Mouse (Mus musculus) naive thymus-derived CD4-positive, alpha-beta T cell, adult 2 months (primary cell): ENCODE results near the gene Egfr.

Source experiments
- DNase-seq: peaks from one replicate; pipeline ENCODE4 v3.0.0-alpha.2; 2011; ENCODE audit warnings: low read depth

The Egfr gene

DNA sequence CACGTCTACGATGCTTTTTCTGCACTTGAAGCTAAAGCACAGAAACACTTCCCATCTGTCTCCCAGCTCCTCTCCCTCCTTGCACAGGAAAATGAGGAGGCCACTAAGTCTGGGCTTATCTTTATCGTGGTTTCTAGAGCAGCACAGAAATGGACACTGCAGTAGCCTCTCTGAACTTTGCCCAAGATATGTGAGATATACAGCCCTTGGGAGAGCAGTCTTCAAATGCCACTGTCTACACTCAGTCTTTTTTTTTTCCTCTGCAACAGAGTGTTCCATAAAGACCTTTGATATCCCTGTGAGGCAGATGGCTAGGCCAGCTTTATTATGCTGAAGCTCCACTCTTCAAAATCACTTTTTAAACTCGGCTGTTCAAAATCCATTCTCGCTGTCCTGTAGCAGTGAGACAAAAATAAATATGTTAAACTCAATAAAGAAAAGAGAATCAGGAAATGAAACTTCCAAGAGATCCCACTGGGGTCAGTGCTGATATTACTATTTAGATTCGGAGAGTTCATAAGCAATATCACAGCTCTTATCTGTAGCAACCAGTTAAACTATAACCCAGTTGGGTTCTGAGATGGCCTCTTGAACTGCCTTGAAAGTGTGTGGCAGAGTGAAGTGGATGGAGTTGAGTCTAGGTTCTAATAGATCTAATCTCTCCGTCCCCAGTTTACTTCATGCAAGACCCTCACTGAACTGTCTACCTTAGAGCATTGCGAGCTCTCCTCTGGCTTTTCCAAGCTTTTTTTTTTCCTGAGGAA is 148.8 kb downstream of the Egfr start:
- DNase-seq: no peak

GRCm38 (mm10) chr11:16904302-16905011 is 152.5 kb downstream of the Egfr start:
- no peak for DNase-seq

DNA sequence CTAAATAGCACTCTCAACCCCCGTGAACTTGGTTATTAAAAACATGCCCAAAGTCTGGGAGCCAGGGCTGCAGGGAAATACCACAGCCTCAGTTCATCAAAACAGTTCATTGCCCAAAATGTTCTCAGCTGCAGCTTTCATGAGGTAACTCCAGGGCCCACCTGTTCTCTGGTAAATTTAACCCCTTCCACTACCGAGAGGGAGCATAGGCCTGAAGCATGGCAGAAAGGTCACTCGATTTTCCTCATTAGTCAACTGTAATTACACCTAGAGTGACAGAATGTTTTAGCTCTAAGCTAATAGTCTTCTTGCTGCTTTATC is 153.0 kb downstream of the Egfr start:
- no peak for DNase-seq

- no peak for DNase-seq
Measured at GRCm38 (mm10) chr11:16906530-16906929, 154.5 kb downstream of the Egfr start.

DNA sequence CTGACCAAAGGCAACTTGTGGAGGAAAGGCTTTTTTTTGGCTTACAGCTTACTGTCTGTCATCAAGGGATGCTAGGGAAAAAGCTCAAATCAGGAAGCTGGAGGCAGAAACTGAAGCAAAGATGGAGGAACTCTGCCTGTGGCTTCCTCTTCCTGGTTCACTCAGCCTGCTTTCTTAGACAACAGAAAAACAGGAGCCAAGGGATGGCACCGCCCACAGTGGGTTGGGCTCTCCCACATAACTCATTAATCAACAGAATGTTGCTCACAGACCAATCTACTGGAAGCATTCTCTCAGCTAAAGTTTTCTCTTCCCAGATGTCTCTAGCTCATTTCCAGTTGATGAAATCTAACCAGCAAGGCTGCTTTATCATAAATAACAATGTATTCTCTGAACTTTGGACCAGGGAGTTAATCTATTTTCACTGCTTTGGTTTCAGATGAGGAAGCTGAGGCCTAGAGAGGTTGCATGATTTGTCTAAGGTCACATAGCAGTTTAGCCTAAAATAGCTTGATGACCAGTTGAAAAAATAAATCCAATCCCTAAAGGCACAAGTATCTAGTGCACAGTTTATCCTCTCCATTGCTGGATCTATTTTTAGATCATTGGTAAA is 155.6 kb downstream of the Egfr start:
- DNase-seq: no peak

GRCm38 (mm10) chr11:16914756-16915155 is 162.8 kb downstream of the Egfr start:
- DNase-seq: no peak

GRCm38 (mm10) chr11:16915850-16916249 is 163.8 kb downstream of the Egfr start:
- DNase-seq: no peak

- no peak for DNase-seq
Measured at GRCm38 (mm10) chr11:16917512-16917911, 165.5 kb downstream of the Egfr start.

DNA sequence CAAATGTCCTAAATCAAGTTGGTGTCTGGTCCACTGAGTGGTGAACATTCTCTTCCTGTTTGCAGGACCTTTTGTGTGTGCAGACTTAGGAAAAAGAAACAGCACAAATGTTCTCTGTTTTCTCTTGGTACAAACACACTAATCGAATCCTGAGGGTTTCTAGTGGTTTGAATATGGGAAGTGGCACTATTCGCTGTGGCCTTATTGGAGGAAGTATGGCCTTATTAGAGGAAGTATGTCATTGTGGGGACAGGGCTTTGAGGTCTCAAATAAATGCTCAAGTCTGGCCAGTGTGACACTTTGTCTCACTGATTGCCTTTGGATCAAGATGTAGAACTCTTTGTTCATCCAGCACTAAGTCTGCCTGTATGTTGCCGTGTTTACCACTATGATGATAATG is 180.2 kb downstream of the Egfr start:
- DNase-seq: no peak

DNA sequence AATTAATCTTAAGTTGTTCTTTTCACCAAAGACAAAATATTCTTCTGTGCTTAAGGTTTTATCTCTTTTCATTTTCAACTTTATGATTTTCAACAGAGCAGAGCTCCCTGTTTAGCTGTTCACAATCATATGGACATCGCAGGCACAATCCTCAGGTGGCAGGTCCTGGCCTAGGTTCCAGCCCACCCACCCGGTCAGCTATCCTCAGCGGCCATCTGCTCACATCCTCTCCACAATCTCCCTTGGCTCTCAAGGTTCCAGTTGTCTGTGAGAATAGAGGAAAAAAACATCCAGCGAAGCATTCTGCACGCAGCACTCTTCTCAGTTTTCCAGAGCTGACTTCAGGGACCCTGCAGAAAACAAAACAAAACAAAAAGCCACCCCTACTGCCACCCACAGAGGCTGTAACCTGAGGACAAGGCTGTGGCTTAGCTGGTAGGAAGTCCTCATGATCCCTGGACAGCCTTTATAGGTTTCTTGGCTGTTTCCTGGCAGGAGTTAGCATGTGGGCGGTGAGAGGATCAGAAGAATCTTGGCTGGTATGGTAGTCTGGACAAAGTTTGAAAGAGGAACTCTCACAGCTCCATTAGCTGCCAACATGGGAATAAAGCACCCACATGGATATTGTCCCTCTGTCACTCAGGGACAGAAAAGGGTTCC is 183.7 kb downstream of the Egfr start:
- no peak for DNase-seq

DNA sequence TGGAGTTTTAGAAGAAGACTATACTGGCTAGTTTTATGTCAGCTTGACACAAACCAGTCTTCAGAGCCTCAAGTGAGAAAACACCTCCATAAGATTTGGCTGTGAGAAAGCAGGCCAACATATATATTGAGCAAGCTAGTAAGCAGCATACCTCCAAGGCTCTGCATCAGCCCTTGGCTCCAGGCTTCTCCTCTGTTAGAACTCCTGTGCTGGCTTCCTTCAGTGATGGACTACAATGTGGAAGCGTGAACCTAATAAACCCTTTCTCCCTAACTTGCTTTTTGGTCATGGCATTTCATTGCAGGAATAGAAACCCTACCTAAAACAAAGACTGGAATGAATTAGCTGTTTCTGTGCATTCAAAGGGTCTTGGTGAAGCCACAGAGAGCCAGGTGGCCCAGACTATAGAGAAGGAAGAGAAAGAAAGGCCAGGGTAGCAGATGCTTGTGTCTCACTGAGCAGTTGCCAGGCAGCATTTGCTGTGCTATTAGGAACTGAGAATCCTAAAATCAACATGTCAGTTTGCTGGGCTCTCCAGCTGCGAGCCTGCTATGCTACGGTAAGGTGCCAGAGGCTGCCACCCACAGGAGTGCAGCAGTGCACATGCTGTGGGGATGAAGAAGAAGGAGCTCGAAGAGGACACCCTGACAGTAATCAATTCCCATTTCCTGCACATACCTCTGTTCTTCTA is 189.2 kb downstream of the Egfr start:
- DNase-seq: no peak

DNA sequence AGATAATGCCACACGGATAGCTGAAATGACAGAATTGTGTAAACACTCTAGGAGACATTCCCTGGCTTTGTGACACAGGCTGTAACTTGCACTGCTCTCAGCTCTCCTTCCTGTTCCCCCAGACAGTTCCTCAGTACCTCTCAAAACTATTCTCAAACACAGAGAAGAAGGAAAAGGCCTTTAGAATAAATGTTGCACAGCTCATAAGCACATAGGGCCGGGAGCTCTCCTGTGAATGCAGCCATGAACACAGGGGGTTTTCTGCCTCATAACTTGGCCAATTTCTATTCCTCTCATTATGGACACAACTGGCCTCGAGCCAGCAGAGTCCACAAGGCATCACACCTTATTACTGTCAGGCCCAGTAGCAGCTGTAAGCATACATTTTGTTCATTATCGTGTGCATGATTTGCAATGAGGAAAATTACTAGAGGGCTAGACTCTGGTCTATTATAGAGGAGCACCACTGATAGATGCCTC is 190.0 kb downstream of the Egfr start:
- DNase-seq: no peak

DNA sequence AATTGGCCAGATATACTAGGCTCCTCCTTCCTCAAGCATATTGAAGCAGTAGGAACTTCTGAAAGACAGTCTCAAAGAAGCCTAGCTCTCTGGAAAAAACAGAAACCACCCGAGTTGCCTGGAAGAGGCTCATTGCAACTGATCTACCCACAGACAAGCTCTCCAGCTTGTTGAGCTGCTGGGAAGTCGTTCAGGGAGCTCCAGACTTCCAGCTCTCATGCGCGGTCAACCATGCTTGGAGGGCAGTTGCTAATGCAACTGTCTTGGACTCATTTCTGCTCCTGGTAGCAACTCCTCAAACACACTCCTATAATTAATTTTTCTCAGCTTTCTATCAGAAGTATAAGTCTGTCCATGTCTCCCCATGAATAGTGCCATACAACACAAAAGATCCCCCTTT is 191.0 kb downstream of the Egfr start:
- no peak for DNase-seq

- peak; percentile 43 for DNase-seq
Measured at GRCm38 (mm10) chr11:16948756-16949155, 196.8 kb downstream of the Egfr start.

DNA sequence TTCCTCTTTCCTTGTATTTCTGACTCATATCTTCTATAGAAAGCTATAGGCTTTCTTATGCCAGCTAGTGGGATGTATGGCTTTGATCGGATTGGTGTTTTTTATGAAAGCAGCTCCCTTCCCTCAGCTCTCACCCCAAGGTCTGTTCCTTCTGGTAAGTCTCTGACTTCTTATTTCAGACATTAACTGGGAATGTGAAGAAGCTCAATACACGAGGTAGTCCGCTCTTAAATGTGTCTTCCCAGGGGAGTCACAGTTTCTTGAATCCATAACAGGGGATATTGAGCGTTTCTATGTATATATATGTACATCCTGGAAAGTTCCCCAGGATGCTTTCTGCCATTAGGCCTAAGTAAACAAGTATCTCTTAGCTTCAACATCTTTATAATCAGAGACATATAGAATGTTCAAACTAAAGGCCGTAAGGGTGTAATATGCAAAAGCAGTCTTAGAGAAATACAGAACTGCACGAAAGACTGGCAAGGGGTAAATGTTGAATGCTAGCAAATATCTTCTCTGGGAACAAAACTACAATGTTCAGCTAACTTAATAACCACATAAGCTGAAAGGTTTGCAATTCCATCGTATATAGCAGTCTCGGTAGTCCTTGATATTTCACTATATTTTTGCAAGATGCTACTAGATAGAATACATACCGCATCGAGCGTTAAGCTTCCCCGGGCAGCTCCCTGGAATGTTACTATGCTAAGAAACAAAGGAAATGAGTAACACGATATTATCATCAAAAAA is 198.4 kb downstream of the Egfr start:
- no peak for DNase-seq

DNA sequence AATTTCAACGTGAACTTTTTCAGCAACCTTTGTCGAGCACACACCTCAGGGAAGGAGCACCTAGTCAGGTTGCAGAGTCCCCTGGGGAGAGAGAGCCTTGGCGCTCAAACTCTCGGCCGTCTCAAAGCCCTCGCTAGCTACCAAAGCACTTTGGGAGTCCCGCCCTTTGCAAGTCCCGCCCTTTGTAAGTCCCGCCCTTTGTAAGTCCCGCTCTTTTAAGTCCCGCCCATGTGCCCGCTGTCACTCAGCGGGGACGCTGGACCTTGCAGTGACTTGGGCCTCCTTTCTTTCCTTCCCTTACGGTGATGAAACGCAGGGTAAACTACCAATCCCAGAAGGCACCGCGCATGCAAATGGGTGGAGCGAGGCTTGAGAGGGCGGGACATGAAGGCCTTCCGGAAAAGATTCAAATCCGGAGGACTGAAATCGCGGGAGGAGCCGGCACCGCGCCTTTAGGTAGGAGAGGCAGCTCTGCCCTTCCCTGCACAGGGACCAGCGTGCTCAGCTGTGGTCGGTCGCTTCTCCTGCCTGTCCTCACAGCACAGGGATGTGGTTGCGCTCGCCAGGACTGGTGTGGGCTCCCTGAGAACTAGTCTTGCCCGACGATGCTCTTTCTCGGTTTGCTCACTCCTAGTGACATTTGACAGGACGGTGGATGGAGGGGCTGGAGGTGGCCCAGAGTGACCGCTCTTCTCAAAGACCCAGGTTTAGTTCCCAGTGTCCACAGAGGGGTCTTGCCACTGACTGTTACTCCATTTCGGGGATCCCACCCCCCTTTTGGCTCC is 199.2 kb downstream of the Egfr start, which contains the start of gene Fbxo48:
Fbxo48 (plus strand) TSS at position 400 of the 785 bp plus-strand sequence.
- peak; percentile 98 for DNase-seq

DNA sequence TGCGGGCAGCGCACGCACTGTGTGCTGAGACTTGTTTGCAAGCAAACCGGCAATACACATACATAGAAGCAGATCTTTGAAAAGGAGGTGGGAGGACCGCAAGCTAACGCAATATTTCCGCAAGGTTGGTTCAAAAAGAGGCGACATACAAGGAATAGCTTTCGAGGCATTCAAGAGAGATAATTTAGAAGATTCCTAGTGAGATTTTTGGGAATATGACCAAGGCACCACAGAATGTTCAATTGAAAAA is 199.7 kb downstream of the Egfr start:
- no peak for DNase-seq

GRCm38 (mm10) chr11:16956115-16956862 is 204.3 kb downstream of the Egfr start:
- DNase-seq: peak; percentile 44

DNA sequence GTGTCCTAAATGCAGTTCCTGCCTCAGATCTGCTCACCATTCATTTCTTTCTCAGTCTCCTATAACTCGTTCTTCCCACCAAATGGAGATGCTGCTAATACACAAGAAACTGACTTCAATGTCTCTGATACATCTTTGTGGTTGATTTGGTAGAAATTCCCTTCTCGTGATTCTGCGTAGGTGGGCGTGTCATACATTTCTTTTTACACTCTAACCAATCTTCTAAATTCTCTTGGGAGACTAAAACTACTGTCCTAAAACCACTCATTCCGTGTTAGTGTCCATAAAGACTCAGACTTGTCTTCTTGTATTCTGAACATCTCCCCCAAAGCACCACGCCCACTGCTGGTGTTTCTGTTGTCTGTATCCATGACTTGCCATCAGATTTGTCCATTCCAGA is 205.0 kb downstream of the Egfr start:
- peak; percentile 28 for DNase-seq

DNA sequence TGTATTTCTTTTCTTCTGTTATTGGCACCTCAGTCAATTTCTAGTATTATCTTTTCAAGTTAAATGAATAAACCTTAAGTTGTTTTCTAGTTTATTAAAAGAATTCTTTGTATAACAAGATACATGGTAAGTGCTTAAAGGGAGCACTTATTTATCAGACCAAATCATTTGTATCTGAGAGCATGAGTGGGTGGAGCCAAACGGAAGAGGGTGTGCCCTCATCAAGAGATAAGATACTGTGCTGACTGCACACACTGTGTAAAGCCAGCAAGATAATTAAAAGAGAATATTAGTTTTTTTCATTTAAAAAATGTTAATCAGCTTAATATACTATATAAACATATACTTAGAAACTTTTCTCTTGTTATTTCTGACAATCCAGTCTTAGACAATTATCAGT is 206.5 kb downstream of the Egfr start:
- no peak for DNase-seq
